ENCODE assay signal across 8 mouse cellular contexts in genomic region chr16:78490245-78490644, GRCm38 (mm10).
DNase-seq lines count a peak whose midpoint lies in the region; ATAC-seq and TF ChIP-seq lines count a peak whose summit lies in the region.

No protein-coding gene starts in this region.

- no peaks in the 10 kb centered on the region for H3K36me3 ChIP-seq in forebrain, postnatal 0 days (ENCODE audit: insufficient read depth)
- no peaks in the 10 kb centered on the region for H3K36me3 ChIP-seq in liver, embryonic 15.5 days (replicated peaks)

- H3K4me2 ChIP-seq in forebrain, postnatal 0 days (ENCODE audit: low read depth): peak overlapping the region; percentile 33
- H3K4me2 ChIP-seq in liver, embryonic 15.5 days: peak overlapping the region; percentile 52

- no peaks in the 10 kb centered on the region for H3K9me3 ChIP-seq in forebrain, postnatal 0 days (ENCODE audit: low read length)
- no peaks in the 10 kb centered on the region for H3K9me3 ChIP-seq in liver, embryonic 15.5 days (replicated peaks)

- H3K4me1 ChIP-seq in forebrain, postnatal 0 days (ENCODE audit: insufficient read depth): no peaks in the 10 kb centered on the region
- no peaks in the 10 kb centered on the region; the same call in 1 of the 2 replicates for H3K4me1 ChIP-seq in liver, embryonic 15.5 days (replicated peaks)

- H3K4me3 ChIP-seq in forebrain, postnatal 0 days (ENCODE audit: low read depth, low read length): no peak overlapping the region
- H3K4me3 ChIP-seq in liver, embryonic 15.5 days (replicated peaks): 0 out of 2 replicates have a peak overlapping the region, but pooled peaks have one; percentile 9

- H3K27ac ChIP-seq in forebrain, postnatal 0 days (ENCODE audit: low read depth, low read length): no peak overlapping the region
- no peak overlapping the region for H3K27ac ChIP-seq in liver, embryonic 15.5 days (replicated peaks)

- no peak overlapping the region for H3K9ac ChIP-seq in forebrain, postnatal 0 days
- no peak overlapping the region for H3K9ac ChIP-seq in liver, embryonic 15.5 days

- ATAC-seq in forebrain, postnatal 0 days: peak; percentile 43
- ATAC-seq in liver, embryonic 15.5 days (ENCODE audit: insufficient read depth): no peak

- WGBS in forebrain, postnatal 0 days: 6% methylated on average over 12 of the region's 12 CpGs
- WGBS in liver, embryonic 15.5 days (ENCODE audit: insufficient replicate concordance): 5% methylated on average over 12 of the region's 12 CpGs

- no peak for TF ChIP-seq CTCF in forebrain, postnatal 0 days (IDR thresholded peaks at IDR 0.05; ENCODE audit: low read depth)

- peak; percentile 26 for DNase-seq in ovary, postnatal 36 days (ENCODE audit: low spot score)
- no peak for DNase-seq in ovary, postnatal 14 days (ENCODE audit: low spot score)
- no peak for DNase-seq in forebrain, postnatal 0 days
- peak; percentile 81 for DNase-seq in induced T-regulatory cell, adult 2 months (ENCODE audit: low read depth)
- peak; percentile 15 for DNase-seq in neural tube, embryonic 10.5 days (ENCODE audit: extremely low spot score, low spot score)
- DNase-seq in urinary bladder, postnatal 36 days (ENCODE audit: low spot score in 2 of 2): peak; percentile 44 to 45
- DNase-seq in layer of hippocampus, postnatal 36 days: no peak

- H3K27me3 ChIP-seq in forebrain, postnatal 0 days (ENCODE audit: insufficient read depth, low read length): no peaks in the 10 kb centered on the region
- no peaks in the 10 kb centered on the region for H3K27me3 ChIP-seq in liver, embryonic 15.5 days

Comparison
In these comparisons a context has a peak if more than half of its experiments do, and no peak if none do; other contexts are left out.
1. DNase-seq: peak in ovary, postnatal 36 days (single experiment), induced T-regulatory cell, adult 2 months (single experiment), neural tube, embryonic 10.5 days (single experiment) and urinary bladder, postnatal 36 days (2 of 2); none in ovary, postnatal 14 days (single experiment), forebrain, postnatal 0 days (single experiment) and layer of hippocampus, postnatal 36 days (0 of 2).